Mouse (Mus musculus) splenic B cell, adult 2 months (primary cell): ENCODE measurements around the gene Slc37a3.

ENCODE experiments used
- DNase-seq: peaks from one replicate; pipeline ENCODE4 v3.0.0-alpha.2; 2011; ENCODE audit warnings: low read depth, low spot score
- H3K27me3 ChIP-seq: 2 replicates; pipeline ENCODE4 v1.6.1; 2012; ENCODE audit warnings: mild to moderate bottlenecking, low read length, moderate library complexity, mixed read lengths; ENCODE audit not compliant: control insufficient read depth, poor library complexity, insufficient read depth, severe bottlenecking
- H3K36me3 ChIP-seq: 2 replicates; pipeline ENCODE4 v1.6.1; 2012; ENCODE audit warnings: mild to moderate bottlenecking, low read length, moderate library complexity, mixed read lengths; ENCODE audit not compliant: control insufficient read depth, poor library complexity, insufficient read depth, severe bottlenecking

Slc37a3 gene

DNA sequence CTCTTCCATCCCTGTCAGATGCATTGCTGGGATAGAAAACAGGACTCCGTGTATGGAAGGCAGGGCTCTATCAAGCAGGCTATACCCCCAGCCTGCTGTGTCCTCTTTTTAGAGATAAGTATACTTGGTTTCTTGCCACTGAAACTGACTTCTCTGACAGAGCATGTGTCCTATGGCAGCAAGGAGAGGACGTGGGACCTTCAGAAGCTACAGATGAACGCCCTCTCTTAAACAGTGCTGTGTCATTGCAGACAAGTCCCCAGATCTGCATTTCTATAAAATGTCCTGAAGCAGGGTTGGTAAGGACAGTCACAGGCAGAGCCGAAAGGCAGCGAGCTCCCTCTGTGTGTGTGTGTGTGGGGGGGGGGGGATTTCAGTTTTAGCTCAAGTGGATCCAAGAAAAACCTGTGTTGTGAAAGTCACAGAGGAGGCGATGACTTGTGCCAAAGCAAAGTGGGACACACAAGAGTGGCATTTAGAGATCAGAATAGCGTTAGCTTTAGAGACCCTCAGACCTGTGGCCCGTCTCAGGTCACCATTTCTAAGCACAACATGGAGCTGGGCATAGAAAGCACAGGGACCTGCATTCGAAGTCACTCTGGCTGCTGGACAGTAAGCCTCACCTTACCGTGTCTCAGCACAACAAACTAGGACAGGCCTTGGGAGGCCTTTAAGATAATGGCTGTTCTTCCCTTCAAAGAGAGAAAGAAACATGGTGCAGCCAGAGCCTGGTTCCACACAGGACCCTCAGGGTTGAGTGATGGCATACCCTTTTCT is 59.4 kb downstream of the Slc37a3 start:
- no peak for DNase-seq
- Histone ChIP-seq H3K27me3 (no peaks in the 10 kb centered on the region), H3K36me3 (no peaks in the 10 kb centered on the region)

DNA sequence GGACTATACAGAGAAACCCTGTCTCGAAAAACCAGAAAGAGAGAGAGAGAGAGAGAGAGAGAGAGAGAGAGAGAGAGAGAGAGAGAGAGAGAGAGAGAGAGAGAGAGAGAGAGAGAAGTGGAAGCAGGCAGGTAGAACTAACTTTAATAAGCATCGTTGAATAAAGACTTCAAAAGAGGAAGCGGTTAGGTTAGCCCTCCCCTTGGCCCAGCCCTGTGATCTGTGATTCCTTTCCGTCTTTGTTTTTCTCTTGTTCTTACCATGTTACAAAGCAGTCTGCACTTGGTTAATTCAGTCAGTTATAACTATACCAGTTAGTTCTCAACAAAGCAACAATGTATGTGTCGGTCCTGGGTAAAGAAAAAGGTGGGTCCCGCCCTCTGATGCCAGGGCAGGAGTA is 61.4 kb downstream of the Slc37a3 start:
- no peaks in the 10 kb centered on the region for H3K36me3 ChIP-seq
- H3K27me3 ChIP-seq, result no peaks in the 10 kb centered on the region
- peak; percentile 88 for DNase-seq

DNA sequence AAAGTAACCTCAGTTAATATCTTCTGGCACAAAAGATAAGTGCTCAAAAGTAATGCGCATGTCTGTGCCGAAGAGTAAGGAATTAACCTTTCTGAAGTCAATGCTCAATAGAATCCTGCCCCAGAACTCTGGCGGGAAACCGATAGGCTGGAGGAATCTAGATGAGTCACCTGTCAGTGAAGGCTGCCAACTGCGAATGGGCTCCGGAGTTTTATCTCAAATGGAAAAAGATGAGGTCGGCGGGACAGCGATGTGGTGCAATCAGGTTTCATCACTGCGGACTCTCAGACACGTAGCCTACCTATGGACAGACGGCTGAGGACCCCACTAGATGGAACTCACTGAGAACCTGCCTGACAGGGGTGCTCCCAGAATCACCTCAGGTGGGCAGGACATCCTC is 63.0 kb downstream of the Slc37a3 start:
- H3K36me3 ChIP-seq, result no peaks in the 10 kb centered on the region
- DNase-seq, result no peak
- H3K27me3 ChIP-seq, result no peaks in the 10 kb centered on the region

DNA sequence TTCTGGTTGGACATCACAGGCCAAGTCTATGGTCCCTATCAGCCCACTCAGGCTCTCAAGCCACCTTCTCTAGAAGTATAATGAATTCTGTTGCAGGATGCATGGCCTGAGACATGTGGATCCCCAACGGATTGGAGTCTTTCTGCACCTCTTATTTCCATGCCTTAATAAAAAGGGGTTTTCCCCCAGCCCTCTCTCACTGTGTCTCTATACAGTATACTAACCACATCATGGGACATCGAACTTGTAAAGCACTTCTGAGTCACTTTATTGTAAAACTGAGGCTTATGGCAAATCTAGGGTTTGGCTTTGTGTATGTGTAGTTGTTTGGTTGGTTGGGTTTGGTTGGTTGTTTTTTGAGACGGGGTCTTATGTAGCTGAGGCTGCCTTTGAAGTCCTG is 65.7 kb downstream of the Slc37a3 start:
- no peaks in the 10 kb centered on the region for H3K27me3 ChIP-seq
- no peaks in the 10 kb centered on the region for H3K36me3 ChIP-seq
- no peak for DNase-seq

DNA sequence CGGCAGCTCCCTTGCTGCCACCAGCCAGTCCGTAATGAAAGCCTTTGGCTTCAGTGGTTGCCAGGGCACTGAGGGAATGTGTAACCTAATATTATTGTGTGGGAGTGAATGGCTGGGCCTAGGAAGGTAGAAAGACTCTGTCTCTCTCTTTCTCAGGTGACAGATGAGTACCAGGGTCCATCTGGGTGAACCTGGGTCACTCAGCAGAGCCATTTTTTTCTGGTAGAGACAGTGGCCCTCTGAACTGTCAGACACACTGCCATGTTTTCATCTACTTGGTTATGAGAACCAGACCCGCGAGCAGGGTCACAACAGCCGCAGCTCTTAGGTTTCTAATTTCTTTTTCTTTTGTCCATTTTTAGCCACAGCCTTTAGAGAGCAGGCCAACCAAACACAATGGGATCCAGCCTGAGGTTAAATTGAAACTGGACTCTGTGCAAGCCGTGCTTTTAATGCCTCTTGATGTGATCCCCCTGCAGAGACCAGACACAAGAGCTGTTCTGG is 73.1 kb downstream of the Slc37a3 start:
- Histone ChIP-seq H3K27me3 (no peaks in the 10 kb centered on the region), H3K36me3 (no peaks in the 10 kb centered on the region)
- DNase-seq, result no peak

DNA sequence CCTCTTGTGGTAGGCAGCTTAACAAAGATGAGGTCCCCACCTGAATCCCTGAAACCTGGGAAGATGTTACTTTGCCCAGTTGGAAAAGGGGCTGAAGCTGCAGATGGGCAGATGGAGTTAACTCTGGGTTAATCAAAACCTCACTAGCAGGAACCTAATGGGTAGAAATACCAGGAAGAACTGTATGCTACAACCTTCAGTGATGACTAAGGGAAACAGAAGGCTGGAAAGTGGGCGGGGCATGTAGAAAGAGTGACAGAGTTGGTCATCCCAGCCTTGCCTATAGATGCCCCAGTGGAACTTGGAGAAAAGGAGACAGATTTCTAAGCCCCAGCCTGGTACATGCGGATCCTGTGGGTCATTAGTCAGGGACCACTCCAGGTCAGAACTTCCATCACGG is 76.0 kb downstream of the Slc37a3 start:
- Histone ChIP-seq H3K36me3 (no peaks in the 10 kb centered on the region), H3K27me3 (no peaks in the 10 kb centered on the region)
- DNase-seq, result no peak

DNA sequence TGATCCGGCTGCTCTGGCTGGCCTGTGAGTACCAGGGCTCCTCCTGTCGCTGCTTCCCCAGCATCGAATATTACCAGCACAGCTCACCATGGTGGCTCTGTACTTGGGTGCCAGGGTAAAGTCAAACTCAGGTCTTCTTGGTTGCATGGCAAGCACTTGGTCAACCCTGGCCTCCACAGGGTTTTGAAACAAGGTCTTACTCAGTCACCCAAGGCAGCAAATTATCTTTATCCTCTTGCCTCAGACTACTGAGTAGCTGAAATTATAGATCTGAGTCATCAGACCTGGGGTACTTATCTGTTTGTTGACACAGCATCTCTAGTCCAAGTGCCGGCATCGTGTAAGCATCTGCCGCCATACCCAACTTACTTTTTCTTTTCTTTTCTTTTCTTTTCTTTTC is 80.4 kb downstream of the Slc37a3 start:
- Histone ChIP-seq H3K27me3 (no peaks in the 10 kb centered on the region), H3K36me3 (no peaks in the 10 kb centered on the region)
- no peak for DNase-seq

DNA sequence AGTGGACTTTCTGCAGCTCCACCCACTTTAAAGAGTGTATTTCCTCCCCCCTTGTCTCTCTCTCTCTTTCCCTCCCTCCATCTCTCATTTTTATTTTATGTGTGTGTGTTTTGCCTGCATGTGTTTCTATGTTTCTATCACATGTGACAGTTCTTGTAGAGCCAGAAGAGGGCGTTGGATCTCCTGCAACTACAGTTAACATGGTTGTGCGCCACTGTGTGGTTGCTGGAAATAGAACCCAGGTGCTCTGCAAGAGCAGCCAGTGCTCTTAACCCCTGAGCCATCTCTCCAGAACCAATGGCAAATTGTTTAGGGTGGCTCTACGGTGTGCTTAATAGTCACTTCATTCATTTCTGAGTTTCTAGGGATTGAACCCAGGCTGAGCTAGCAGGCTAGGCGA is 81.0 kb downstream of the Slc37a3 start:
- no peaks in the 10 kb centered on the region for H3K27me3 ChIP-seq
- DNase-seq, result no peak
- H3K36me3 ChIP-seq, result no peaks in the 10 kb centered on the region

DNA sequence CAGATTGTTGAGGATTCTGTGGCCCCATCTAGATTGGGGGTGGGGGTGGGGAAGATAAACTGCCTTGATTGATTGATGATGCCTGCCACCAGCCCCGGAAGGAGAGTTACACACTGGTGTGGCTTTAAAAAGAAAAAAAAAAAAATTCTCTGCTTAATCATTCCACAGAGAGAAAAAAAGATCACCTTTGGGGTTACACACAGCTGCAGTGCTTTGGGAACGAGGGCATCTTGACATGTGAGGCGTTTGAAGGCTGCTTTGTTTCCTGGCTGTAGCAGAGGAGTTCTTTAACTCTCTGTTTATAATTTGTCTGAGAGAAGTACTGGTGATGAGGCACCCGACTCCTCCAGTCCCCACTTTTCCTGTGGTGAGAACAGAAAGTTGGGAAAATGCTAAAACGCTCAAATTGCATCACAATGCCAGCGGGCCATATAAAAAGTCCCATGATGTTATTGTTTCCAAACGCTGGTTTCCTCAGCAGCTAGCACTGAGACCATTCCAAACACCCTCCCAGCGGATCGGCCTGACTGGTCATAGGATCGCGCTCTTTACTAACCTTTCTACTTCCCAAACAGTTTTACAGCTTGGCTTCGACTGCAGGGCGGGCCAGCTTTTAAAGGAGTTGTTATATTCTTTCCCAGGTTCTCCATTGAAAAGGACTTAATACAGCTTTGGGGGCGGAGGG is 81.6 kb downstream of the Slc37a3 start:
- Histone ChIP-seq H3K27me3 (no peaks in the 10 kb centered on the region), H3K36me3 (no peaks in the 10 kb centered on the region)
- DNase-seq, result no peak

DNA sequence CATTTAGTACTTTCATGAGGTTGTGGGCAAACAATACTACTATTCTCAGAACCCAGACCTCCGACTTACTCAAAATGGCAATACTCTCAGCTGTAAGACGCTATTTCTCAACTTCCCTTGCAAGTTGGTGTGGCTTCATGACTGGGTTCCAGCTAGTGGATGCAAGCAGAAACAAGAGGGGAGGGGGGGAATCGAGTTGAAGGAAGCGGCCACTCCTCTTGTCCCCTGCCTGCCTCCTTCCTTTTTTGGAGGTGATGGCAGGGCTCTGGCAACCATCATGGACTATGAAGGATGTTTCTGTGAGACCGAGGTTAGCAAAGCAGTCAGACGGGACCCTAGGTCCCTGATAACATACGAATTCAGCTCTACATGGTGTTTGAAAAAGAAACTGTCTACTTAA is 87.8 kb downstream of the Slc37a3 start:
- Histone ChIP-seq H3K27me3 (no peaks in the 10 kb centered on the region), H3K36me3 (no peaks in the 10 kb centered on the region)
- DNase-seq, result no peak

DNA sequence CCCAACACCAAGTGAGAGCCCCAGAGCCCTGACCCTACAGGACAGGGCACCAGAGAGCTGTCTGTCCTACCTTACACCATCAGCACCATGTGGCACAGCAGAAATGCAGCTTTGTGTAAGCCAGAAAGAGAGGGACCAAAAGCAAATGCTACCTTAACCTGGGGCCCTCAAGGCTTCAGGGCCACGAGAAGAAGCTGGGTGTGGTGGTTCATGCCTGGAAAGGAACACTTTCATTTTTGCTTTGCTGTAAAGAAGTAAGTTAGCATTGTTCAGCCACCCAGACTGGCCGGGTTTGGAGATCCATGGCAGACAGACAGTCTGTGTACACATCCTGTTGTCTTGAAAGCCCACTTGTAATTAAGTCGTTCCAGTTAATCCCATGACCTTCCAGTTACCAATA is 89.7 kb downstream of the Slc37a3 start:
- no peaks in the 10 kb centered on the region for H3K36me3 ChIP-seq
- no peaks in the 10 kb centered on the region for H3K27me3 ChIP-seq
- DNase-seq, result peak; percentile 9

DNA sequence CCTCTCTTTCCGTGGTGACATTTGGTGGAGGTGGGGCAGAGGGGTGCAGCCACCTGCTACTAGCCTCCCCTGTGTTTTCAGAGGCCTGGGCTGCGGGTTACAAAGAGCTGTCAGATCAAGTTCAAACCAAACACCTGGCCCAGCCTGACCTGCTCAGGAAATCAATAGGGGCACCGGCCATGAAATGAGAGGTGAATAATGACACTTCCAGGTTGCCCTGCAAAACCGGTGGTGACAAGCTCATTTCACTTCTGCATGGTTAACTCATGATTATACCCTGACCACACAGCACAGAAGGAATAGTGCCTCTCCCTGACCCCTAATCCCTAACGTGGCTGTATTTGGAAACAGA is 90.8 kb downstream of the Slc37a3 start:
- no peaks in the 10 kb centered on the region for H3K27me3 ChIP-seq
- no peaks in the 10 kb centered on the region for H3K36me3 ChIP-seq
- DNase-seq, result peak; percentile 14

DNA sequence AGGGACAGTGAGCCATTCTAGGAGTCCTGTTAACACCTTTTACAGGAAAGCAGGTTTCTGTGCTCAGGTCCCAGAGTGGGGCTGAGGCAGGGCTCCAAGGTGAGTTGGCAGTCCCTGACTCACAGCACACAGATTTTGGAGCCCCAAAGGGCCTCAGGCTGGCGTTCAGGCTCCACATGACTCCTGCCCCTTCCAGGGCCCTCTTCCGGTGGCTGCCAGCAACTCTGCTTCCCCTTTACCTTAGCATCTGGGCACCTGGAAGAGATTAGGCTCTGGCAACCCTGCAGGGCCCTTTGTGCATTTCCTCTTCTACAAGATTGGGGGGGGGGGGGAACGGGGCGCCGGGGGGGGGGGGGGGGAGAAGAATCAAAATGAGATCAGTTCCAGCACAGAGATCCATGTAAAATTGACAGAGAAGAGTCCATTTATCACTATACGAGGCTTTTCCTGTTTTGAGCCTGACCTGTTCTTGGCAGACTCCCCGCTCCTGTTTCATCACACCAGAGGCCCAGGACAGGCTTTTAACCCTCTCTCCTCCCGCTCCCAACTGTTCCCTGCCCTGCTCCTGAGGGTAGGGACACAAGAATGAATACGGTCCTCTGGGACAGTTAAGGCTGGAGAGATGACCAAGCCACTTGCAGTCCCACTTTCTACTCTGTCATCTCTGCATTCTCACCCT is 91.3 kb downstream of the Slc37a3 start:
- H3K27me3 ChIP-seq, result no peaks in the 10 kb centered on the region
- H3K36me3 ChIP-seq, result no peaks in the 10 kb centered on the region
- DNase-seq, result peak; percentile 54

DNA sequence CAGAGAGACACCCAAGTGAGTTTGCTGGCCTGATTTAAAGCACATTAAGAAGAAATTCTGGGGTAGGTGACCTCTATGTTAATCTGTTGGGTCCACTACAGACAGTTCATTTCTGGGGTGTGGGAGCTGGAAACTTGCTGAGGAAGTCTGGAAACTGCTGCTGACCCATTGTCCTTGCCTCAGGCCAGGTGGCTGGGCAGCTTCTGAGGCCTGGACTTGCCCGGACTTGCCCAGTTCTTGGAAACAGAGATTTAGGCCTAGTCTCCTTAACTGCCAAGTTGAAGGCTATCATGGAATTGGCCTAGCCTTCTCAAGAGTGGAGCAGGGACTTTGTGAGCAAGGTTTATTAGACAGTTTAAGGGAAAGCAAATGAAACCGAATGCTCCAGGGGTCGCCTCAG is 92.6 kb downstream of the Slc37a3 start:
- Histone ChIP-seq H3K27me3 (no peaks in the 10 kb centered on the region), H3K36me3 (no peaks in the 10 kb centered on the region)
- DNase-seq, result no peak
